Mouse (Mus musculus): ENCODE data around the gene E030018B13Rik.

The E030018B13Rik gene

DNA sequence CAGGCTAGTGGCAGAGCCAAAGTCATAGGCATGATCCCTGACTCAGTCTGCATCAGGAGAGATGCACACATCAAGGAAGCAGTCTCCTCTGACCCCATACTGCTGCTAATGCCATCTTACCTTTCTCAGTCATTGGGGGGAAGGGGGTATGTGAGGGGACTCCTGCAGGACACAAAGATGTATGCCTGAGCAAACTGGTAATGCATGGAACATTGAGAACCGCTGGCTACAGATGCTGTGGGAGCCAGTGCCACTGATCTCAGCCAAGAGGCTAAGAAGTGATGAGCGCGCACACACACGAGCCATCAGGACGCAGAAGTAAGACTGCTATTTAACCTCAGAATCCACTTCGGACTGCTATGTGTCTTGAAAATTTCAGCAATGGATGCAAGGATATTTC lies 18.5 kb upstream of the E030018B13Rik start:
- DNase-seq = no peak

DNA sequence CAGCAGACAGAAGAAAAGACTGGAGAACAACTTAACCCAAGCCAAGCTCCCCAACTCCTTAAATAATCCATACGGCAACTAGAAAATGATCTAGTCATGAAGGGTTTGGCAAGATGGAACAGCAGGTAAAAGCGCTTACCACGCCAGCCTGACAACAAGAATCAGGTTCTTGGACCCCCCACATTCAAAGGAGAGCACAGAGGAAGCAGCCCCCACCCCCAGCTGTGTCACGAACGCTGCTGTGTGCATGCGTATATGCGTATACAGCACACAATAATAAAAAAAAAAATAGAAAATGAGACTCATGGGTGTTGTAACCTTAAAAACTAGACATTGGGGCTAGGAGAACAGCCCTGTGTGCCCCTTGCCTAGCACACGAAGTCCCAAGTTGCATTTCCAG lies 16.7 kb upstream of the E030018B13Rik start:
- no peak for DNase-seq

DNA sequence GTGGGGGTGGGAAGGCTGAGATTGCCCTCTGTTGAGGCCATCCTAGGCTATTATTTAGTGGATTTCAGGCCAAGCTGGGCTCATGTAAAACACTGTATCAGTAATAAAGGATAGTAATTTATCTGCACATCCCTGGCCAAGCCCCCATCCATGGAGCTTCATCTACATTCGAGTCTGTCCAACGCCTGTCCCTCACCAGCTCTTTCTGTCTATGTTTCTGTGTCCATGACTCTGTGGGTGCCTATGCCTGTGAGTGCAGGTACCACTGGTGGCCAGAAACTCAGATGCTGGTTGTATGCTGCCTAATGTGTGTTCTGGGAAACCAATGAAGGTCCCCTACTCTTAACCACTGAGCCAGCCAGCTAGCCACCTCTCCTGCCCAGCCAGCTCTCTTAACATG lies 16.2 kb upstream of the E030018B13Rik start:
- no peak for DNase-seq

DNA sequence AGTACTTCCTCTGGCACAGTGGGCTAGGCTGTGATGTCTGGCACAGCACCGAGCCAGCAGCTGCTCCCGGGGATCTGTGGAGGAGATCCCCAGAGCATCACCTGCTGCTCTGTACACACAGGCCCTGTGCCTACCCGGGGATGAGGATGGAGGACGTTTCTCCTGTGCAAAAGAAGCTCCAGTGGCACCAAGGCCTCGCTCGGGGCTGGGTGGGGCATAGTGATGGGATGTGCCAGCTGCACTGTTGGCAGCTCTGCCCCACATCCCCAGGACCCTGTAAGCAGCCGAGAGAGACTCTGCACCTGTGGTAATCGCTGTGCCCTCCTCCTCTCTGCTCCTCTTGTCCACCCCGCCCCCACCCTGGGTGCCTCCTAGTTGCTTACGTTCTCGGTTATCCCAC lies 15.3 kb upstream of the E030018B13Rik start:
- no peak for DNase-seq

DNA sequence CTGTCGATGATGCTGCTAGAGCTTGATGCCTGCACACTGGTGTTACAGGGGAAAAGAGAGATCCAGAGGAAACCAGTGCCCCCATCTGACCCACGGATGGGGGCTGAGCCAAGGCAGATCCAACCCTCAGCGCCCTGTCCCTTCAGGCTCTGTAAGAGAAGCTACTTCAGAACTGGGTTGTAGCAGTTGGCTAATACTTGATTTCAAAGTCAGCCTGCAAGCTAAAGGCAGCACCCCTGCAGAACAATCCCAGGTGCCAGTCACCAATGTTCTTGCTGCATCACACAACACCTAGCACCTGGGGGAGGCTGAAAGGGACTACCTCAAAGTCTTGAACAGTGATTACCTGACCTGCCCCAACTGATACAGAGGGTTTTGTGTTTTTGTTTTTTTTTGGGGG lies 14.7 kb upstream of the E030018B13Rik start:
- no peak for DNase-seq

DNA sequence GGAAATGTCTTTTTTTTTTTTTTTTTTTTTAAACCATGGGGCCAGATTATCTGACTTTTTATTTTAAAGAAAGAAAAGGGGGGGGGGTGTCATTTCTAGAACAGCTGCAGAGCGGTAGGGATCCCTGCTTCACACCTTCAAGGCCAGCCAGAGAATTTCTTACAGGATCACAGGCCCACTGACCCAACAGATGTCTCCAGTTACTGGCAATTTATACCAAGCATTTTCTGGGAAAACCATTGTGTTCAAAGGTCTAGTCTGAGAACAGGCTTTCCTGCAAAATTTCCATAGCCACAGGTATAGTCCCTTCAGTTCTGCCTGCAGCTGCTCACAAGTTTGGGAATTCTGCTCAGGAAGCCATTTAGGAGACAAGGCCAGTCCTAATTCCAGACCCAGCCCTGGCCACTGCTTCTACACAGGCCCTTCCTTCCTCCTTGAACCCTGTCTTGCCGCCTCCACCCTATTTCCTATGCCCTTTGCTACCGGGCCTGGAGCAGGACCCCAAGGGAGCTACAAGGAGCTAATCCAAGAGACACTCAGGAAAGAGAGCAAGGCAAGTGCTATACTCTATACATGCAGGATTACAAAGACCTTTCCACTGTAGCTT lies 13.9 kb upstream of the E030018B13Rik start:
- no peak for DNase-seq

DNA sequence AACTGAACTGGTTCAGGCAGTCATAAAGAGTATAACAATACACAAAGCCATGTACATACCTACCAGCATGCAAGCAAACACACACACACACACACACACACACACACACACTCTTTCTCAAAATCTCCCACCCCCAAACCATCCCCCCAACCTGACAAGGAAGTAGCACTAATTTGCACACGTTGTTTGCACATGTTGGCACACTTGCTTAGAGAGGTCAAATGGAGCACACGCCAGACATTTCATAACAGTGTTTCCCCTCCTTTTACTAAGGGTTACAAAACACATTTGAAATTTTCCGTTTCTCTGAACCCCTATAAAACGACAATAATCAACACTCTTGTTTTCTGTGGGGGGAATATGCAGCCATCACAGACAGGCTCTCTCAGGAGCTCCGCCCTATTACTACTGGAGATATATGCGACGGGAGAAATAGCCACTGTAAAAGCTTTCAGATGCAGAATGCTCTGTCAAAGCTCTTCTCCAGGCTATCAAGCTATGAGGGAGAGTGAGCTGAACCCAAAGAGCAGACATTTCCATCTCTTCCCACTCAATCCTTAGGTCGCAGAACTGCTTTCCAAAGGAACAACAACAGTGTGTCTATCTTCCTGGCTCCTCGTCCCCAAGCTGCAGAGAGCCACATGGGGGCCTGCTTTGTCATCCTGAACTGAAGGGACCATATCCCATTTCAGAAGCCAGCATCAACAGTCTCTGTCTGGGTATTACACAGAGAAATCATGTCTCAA lies 12.8 kb upstream of the E030018B13Rik start:
- DNase-seq = no peak

DNA sequence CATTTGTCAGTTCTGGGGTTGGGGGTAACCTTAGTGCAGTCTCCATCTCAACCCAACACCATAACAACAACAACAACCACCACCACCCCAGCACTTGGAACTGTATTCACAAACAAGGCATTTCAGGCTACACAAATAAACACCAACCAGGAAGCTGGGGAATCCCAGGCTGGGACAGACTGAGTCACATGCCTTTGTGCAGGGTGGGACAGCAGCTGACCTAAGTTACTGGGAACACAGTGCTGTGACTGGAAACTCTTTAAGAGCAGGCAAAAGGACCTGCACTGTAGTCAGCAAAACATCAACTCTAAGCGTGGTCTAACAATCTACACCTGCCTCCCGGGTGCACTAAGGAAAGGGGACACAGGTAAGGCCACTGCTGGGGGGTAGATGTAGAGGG lies 11.5 kb upstream of the E030018B13Rik start:
- no peak for DNase-seq

DNA sequence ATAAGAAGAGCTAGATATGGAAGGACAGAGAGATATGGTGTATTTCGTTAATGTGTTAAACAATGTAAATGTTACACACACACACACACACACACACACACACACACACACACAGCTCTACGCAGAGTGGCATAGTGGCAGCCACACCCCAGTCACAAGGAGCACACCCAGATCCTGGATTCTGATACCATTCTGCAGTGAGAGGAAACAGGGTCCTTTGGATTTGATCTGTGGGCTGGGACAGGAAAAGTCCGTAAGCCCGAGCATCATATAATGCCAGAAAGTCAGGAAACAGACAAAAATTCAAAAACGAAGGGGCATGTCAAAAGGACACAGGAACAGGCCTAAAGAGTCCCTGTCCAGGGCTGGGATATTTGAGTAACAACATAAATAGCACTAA lies 11.0 kb upstream of the E030018B13Rik start:
- no peak for DNase-seq

DNA sequence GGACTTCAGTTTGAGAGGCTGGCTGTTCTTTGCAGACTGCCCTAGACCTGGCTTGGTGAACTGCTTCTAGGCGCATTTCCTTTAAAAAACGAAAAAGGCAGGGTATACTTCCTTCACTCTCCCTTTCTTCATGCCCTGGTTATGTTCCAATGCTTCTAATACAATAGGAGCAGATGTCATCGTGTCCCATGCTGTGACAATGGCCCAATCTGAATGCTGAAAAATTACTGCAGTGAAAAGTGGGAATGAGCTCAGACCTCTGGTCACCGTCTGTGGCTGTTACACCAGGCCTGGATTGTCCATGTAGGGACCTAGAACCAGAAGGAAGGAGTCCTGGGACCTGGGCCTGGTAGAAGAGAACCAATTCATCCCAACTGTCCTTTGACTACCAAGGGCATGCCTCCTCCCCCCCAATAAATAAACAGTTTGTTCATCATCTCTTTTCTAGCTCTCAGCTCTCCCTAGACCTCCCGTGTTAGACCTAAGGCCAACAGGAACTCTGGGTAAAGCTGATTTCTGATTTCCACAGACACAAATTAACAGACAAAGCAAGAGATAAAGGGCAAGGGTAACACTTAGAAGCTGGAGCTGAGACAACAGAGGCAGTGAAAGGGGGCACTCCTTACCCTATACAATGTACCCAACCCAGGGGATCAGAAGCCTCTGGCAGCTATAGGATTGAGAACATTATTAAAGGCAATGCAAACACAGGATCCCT lies 8.7 kb upstream of the E030018B13Rik start:
- DNase-seq = no peak

DNA sequence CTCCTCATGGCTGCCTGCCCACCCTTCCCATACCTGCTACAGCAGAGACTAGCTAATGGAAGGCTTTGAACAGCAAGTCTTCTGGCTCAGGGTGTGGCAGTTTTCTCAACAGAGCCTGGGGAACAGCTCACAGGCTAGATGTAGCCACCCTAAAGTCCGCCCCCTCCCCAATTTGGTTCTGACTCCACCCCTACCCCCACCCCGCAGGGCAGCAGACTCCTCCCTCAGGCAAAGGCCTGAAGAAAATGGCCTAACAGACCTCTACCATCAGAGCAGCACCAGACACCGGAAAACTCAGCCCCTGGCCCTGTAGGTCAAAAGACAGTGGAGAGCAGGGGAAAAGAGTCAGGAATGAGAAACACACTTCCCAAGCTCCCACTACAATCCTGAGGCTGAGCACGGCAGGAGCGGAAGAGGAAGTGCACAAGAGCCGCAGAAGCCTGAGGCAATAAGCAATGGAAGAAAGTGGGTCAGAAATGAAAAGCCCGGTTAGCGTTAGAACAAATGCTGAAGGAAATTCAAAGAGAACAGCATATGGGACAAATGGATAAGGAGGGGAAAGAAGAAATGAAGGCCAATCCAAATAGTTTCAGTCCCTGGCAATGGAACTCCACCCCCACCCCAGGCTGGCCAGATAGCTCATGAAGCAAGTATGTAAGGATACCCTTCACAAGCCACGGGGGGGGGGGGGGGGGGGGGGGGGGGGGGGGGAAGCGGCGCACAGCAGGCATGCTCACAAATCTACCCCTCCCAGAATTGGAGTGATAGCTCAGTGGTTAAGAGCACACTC lies 8.0 kb upstream of the E030018B13Rik start:
- no peak for DNase-seq

DNA sequence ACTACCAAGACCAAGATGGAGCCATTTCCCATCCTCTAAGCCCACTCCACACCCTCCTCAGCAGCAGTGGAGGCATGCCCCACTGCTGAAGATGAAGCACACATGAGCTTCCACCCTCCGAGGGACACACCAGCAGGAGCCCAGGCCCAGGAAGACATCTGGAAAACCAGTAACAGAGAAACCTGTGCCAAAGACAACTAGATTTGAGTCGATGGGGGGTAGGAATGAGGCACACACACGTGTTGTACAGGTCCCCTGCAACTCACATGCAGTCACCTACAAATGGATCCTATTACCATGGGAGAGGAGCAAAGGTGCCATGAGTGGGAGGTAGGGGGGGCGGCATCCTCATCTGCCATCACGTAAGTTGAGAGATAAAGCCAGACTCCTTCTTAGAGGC lies 6.4 kb upstream of the E030018B13Rik start:
- DNase-seq = no peak

DNA sequence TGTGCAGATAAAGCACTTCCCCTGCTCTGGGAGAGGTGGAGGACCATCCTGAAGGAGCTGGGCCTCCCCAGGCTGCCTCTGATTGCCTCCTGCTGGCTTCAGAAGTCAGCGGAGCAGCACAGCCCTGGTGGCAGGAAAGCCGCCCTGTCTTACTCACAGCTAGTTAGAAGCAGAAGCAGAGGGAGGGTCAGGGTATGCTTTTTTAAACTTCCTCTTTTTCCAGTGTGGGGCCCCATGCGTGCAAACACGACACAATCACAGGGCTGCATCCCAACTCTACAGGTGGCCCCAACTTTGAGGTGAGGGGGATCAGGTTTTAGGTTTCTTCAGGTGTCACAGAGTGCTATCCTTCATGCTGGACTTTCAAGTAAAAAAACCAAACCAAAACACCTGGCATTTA lies 5.7 kb upstream of the E030018B13Rik start:
- peak; percentile 46 to 62 for DNase-seq

DNA sequence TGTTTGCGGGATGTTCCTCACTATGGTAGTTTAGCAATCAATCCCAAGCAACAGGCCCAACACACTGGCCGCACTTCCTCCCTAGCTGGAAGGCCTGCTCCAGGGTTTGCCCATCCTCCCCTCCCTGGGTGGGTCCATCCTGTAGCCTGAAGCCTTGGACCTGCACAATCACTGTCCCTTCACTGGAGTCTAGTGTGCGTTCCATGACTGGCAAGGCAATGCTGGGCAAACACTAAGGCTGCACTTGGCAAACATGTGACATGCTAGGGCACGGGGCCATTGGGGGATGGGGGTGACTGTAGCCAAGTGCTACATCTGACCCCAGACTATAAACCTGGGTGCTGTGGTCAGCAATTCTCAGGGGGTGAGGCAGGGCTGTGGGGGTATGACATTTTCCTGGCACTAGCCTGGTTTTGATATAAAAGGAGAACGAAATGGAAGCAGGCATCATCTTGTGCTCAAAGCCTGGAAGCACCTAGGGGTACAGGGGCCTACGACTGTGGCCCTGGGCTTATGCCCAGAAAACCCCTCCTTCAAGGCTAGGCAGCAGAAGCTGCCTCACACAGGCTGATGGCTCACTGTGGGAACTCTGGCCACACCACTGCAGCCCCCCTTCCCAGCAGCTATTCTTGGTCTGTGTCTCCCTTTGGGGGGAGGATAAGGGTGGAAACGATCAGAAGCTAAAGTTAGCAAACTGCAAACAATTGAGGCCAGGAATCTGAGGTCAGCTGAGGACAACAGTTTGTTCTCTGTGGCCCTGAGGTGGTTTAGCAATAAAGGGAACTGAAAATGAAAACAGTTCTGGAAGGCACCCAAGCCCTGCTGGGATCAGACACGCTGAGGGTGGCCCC lies 5.0 kb upstream of the E030018B13Rik start:
- peak; percentile 47 to 64 for DNase-seq

DNA sequence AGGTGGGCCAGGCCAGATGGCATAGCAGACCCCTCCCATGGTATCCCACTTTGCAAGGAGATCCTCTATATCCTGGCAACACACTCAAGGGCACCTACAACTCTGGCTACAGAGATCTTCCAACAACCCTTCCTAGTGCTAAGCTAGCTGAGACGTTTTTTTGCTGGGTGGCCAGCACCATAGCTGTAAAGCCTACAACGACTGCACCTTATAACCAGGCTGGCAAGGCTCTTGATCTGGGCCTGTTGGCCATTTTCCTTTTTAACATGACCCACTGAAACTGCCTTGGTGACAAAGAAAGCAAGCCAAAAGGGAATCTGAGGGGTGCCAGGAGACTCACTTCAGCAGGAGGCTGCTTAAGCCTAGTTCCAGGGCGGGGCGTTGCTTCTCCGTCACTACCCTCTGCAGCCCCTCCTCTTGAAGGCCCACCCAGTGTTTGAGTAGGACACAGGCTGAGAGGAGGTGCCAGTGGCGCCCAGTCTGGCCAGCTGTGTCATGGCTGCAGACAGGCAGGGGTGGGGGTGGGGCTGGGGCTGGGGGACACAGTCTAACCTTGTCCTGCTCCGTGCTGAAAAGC lies 4.3 kb upstream of the E030018B13Rik start:
- no peak for DNase-seq

DNA sequence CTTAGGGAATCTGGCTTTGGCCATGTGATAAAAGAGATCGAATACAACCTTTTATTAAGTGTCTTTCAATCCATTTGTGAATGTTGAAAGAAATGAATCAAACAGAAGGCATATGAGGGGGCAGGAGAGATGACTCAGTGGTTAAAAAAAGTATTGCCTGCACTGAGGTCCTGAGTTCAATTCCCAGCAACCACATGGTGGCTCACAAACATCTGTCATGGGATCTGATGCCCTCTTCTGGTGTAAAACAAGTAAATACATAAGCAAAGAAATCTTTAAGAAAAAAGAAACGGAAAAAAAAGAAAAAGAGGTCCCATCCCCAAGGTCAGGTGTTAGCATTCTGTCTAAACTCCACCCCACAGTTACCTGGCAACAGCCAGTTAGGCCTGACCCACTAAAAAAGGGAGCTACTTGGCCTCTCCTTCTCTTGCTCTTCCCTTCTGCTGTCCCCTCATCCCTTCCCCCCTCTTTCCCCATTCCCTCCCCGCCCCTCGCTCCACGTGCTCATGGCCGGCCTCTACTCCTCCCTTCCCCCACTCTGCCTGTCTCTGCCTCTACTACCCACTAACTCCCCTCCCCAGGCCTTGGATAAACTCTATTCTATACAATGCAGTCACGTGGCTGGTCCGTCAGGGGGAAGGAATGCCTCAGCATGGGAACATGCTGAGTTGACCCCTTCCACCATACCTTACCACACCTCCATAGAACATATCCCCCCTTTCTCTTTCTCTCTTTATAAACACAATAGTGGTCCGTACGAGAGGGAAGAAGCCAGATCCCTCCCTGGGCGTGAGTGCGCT lies 3.5 kb upstream of the E030018B13Rik start:
- DNase-seq = no peak

DNA sequence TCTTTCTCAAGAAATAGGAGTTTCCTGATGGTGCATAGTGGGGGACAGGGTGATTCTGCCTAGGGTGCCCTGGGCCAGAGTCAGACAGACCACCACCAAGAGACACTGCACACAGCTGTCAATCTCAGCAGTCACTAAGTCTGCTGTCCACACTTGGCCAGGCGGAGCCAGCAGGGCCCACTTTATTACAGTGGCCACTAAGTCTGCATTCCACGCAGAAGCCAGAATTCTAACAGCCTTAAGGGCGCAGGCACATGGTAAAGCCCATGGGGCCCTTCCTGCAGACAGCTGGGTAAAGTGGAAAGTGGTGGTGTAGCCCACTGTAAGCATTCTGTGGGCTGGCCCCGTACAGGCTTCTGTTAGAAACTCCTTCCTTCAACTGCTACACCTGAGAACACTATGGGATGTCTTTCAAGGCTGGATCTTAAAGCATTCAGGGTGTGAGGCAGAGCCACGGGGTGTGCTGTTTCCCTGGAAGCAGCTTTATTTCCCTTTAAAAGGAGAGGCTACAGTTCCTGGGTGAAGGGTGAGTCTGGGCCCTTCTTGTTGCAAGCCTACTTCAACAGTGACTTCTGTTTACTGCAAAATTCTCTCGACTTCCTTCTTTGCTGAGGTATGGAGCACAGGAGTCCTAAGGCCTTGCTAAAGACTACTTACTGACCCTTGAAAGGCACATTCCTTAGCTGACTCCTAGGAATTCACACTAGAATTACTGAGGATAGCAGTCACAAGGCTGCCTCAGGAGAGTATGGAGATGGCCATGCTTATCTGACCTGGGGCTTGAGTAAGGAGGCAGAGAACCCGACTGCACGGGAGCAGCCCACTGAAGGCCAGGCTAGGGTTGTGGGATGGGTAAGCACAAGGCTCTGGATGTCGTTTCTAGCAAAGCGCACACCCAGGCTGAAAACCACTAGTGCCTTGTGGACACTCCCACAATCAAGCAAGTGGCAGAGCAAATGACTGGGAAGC lies 2.6 kb upstream of the E030018B13Rik start:
- peak in 1 of 2 experiments; percentile 26 for DNase-seq

DNA sequence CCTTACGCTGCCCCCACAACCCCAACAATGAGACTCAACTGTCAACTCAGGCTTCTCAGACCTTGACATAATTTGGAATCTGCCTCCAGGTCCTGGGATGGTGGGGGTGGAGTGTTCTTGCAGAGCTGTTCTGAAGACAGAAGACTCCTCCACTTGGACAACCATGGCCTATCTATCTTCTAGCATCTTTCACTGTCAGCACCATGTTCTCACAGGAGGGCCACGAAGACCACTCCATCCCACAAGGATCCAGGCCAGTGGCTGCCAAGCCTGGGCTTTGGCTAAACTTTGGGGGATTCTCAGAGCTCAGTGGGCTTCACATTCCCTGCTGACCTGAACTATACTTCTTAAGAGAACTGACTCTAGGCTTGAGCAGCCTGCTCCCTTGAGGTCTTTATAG lies 1.8 kb upstream of the E030018B13Rik start:
- no peak for DNase-seq

DNA sequence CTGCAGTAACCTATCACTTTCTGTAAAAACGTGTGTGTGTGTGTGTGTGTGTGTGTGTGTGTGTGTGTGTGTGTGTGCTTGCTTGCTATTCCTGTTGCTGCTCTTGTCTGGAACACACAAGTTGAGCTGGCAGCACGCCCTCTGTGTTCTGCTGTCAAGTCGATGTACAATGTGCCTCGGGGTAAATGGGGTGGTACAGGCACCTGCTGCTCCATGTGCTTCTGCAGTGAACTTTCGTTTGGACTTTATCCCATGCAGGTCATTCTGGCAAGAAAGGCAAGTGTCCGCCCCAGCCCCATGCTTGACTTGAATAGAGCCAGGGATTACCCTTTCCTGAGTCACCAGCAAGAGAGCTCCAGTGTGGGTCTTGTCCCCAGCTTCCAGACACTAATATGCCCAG lies 1.0 kb downstream of the E030018B13Rik start:
- DNase-seq = peak; percentile 57 to 76
